Mouse (Mus musculus) CH12.LX (cell line): ENCODE data around the gene Aqp11. TPM values are rescaled to one million over a fixed set of nuclear protein-coding genes. Genes with fewer than 3 reads are reported as not detected.

Experiments
- DNase-seq: peaks from one replicate; pipeline ENCODE4 v3.0.0-alpha.2; 2013; ENCODE audit errors: extremely low read depth
- H3K27ac ChIP-seq: 2 replicates; pipeline ENCODE4 v1.5.1; 2012; ENCODE audit warnings: low read depth, mild to moderate bottlenecking, control low read depth, moderate library complexity; ENCODE audit not compliant: insufficient read depth
- H3K27me3 ChIP-seq: replicated peaks from 2 replicates; pipeline ENCODE3; 2012; ENCODE audit warnings: inconsistent platforms
- H3K36me3 ChIP-seq, 2 experiments: replicated peaks in 1 of 2; 2 replicates each; pipeline versions ENCODE3 to v1.6.1; 2012; ENCODE audit warnings: inconsistent platforms in 1 of 2, low read length in 1 of 2, mild to moderate bottlenecking in 1 of 2, mixed read lengths in 1 of 2, moderate library complexity in 1 of 2; ENCODE audit not compliant: control insufficient read depth in 1 of 2, insufficient read depth in 1 of 2
- H3K4me1 ChIP-seq, 2 experiments: 2 replicates each; pipeline ENCODE4 v1.6.1; 2012; ENCODE audit warnings: inconsistent platforms in 1 of 2, moderate library complexity in 1 of 2; ENCODE audit not compliant: insufficient read depth in 2 of 2, control insufficient read depth in 1 of 2
- H3K4me2 ChIP-seq: 2 replicates; pipeline ENCODE4 v1.6.1; 2012; ENCODE audit warnings: low read depth, mild to moderate bottlenecking, control low read depth; ENCODE audit not compliant: poor library complexity, insufficient read depth, severe bottlenecking
- H3K4me3 ChIP-seq, 3 experiments: fragments of 150-350 bp in 1 of 3; sonication (generic) in 1 of 3; replicated peaks in 1 of 3; 2 replicates each; pipeline versions ENCODE3 to v1.5.1; 2011 to 2012; ENCODE audit warnings: low read depth in 2 of 3, low read length in 2 of 3, mild to moderate bottlenecking in 2 of 3, moderate library complexity in 2 of 3, control low read depth in 1 of 3, improper control_type of control experiment in 1 of 3, inconsistent platforms in 1 of 3, mixed read lengths in 1 of 3; ENCODE audit not compliant: poor library complexity in 1 of 3
- H3K79me2 ChIP-seq: replicated peaks from 2 replicates; pipeline ENCODE4 v1.6.1; 2012; ENCODE audit warnings: mild to moderate bottlenecking, moderate library complexity; ENCODE audit not compliant: control insufficient read depth, poor library complexity, insufficient read depth, severe bottlenecking; ENCODE audit errors: extremely low read depth
- H3K9ac ChIP-seq: 2 replicates; pipeline ENCODE4 v1.6.1; 2012; ENCODE audit warnings: low read depth, mild to moderate bottlenecking, control low read depth, moderate library complexity; ENCODE audit not compliant: insufficient read depth
- H3K9me3 ChIP-seq: replicated peaks from 2 replicates; pipeline ENCODE3; 2012; ENCODE audit warnings: low read length, inconsistent platforms, mixed read lengths
- BHLHE40 ChIP-seq: IDR thresholded peaks from 2 replicates; pipeline ENCODE4 v1.6.1; 2011; ENCODE audit warnings: mild to moderate bottlenecking, low read depth, low read length, improper control_type of control experiment
- CHD2 ChIP-seq: IDR thresholded peaks from 2 replicates; pipeline ENCODE4 v1.6.1; 2011; ENCODE audit warnings: low read length, improper control_type of control experiment
- CTCF ChIP-seq, 2 experiments: IDR thresholded peaks in 1 of 2; conservative IDR thresholded peaks in 1 of 2; 2 replicates each; pipeline ENCODE4 v1.5.1; 2011 to 2012; ENCODE audit warnings: low read depth in 2 of 2, low read length in 2 of 2, improper control_type of control experiment in 1 of 2, inconsistent platforms in 1 of 2, mild to moderate bottlenecking in 1 of 2, moderate library complexity in 1 of 2
- E2F4 ChIP-seq: IDR thresholded peaks from 2 replicates; pipeline ENCODE4 v1.6.1; 2011; ENCODE audit warnings: low read depth, low read length, improper control_type of control experiment; ENCODE audit not compliant: insufficient replicate concordance
- ELF1 ChIP-seq: IDR thresholded peaks from 2 replicates; pipeline ENCODE4 v1.6.1; 2014; ENCODE audit warnings: low read depth, mild to moderate bottlenecking, inconsistent platforms, low read length, improper control_type of control experiment
- GABPA ChIP-seq: IDR thresholded peaks from 2 replicates; pipeline ENCODE4 v1.6.1; 2012; ENCODE audit warnings: low read depth, low read length, improper control_type of control experiment, inconsistent platforms; ENCODE audit not compliant: insufficient replicate concordance
- JUND ChIP-seq: conservative IDR thresholded peaks from 2 replicates; pipeline ENCODE4 v1.6.1; 2011; ENCODE audit warnings: low read depth, low read length, improper control_type of control experiment
- MEF2A ChIP-seq: IDR thresholded peaks from 2 replicates; pipeline ENCODE4 v1.6.1; 2014; ENCODE audit warnings: low read depth, mild to moderate bottlenecking, inconsistent platforms, low read length, improper control_type of control experiment, borderline replicate concordance
- MXI1 ChIP-seq: IDR thresholded peaks from 2 replicates; pipeline ENCODE4 v1.6.1; 2011; ENCODE audit warnings: mild to moderate bottlenecking, low read depth, low read length, improper control_type of control experiment
- NELFE ChIP-seq: IDR thresholded peaks from 2 replicates; pipeline ENCODE4 v1.6.1; 2011; ENCODE audit warnings: low read depth, low read length, improper control_type of control experiment
- POLR2A ChIP-seq: IDR thresholded peaks from 2 replicates; pipeline ENCODE4 v1.6.1; 2011; ENCODE audit warnings: low read depth, mild to moderate bottlenecking, improper control_type of control experiment, low read length
- POLR2AphosphoS2 ChIP-seq: IDR thresholded peaks from 2 replicates; pipeline ENCODE4 v1.6.1; 2011; ENCODE audit warnings: low read depth, low read length, improper control_type of control experiment
- RAD21 ChIP-seq: IDR thresholded peaks from 2 replicates; pipeline ENCODE4 v1.6.1; 2011; ENCODE audit warnings: low read depth, mild to moderate bottlenecking, low read length, improper control_type of control experiment, moderate library complexity
- SMC3 ChIP-seq: IDR thresholded peaks from 2 replicates; pipeline ENCODE4 v1.6.1; 2011; ENCODE audit warnings: low read depth, low read length, improper control_type of control experiment
- TBP ChIP-seq: conservative IDR thresholded peaks from 2 replicates; pipeline ENCODE4 v1.6.1; 2011; ENCODE audit warnings: low read depth, low read length, improper control_type of control experiment
- TCF12 ChIP-seq: IDR thresholded peaks from 2 replicates; pipeline ENCODE4 v1.6.1; 2014; ENCODE audit warnings: low read depth, mild to moderate bottlenecking, inconsistent platforms, low read length, improper control_type of control experiment
- UBTF ChIP-seq: IDR thresholded peaks from 2 replicates; pipeline ENCODE4 v1.6.1; 2012; ENCODE audit warnings: low read depth, mild to moderate bottlenecking, inconsistent platforms, low read length, improper control_type of control experiment, moderate library complexity
- USF1 ChIP-seq: IDR thresholded peaks from 2 replicates; pipeline ENCODE4 v1.6.1; 2014; ENCODE audit warnings: low read depth, mild to moderate bottlenecking, inconsistent platforms, low read length, improper control_type of control experiment
- USF2 ChIP-seq: conservative IDR thresholded peaks from 2 replicates; pipeline ENCODE4 v1.6.1; 2011; ENCODE audit warnings: low read depth, low read length, improper control_type of control experiment
- ZMIZ1 ChIP-seq: IDR thresholded peaks from 2 replicates; pipeline ENCODE4 v1.6.1; 2012; ENCODE audit warnings: low read depth, mild to moderate bottlenecking, inconsistent platforms, low read length, improper control_type of control experiment
- dilution Hi-C: fragments of 300-500 bp; cut with MboI; formaldehyde crosslinking; loops from 2 replicates; pipeline ENCODE4 v1.14.3; 2020; ENCODE audit warnings: low sequenced_read_pairs; ENCODE audit not compliant: extremely low pct_unique_long_range_greater_than_20kb, extremely low pct_ligation_motif_present
- in situ Hi-C: fragments of 300-500 bp; cut with MboI; formaldehyde crosslinking; loops from 3 replicates; pipeline ENCODE4 v1.14.3; 2019; ENCODE audit warnings: low sequenced_read_pairs, low pct_ligation_motif_present, low pct_unique_long_range_greater_than_20kb, mixed read lengths
- polyA plus RNA-seq: library from polyadenylated mRNA; unstranded; fragments of >175 nt; gene quantifications from 2 replicates; pipeline ENCODE4 v1.2.1, GENCODE M21; 2012; ENCODE audit warnings: low read depth; ENCODE audit not compliant: insufficient read length
- total RNA-seq, 2 experiments: library from RNA; depleted of rRNA; stranded (reverse); fragments of 300-350 nt in 1 of 2; fragments of >200 nt in 1 of 2; gene quantifications; 2 replicates each; pipeline ENCODE4 v1.2.3; 2012 to 2014

Aqp11 gene
- total and polyA plus RNA-seq, 3 experiments: 0.46 to 1.0 (median 0.89) TPM

GRCm38 (mm10) chr7:97687831-97688230 lies 50.3 kb downstream of the Aqp11 start:
- Histone ChIP-seq H3K4me2 (no peak overlapping the region), H3K9ac (no peak overlapping the region), H3K27me3 (no peaks in the 10 kb centered on the region), H3K27ac (no peak overlapping the region), H3K4me1 (no peaks in the 10 kb centered on the region), H3K36me3 (peaks cover 29 to 70% of the 10 kb centered on the region in 2 experiments), H3K79me2 (no peaks in the 10 kb centered on the region; the same call in 1 of the 2 replicates), H3K9me3 (no peaks in the 10 kb centered on the region), H3K4me3 (no peak overlapping the region)
- dilution Hi-C loops: no loop called here
- in situ Hi-C loops: loop anchor here (25.0 kb wide), 1 partner anchor 251 kb away; no protein-coding TSS in a partner anchor
- no peak for DNase-seq
- no peak for TF ChIP-seq TBP
- TF ChIP-seq TCF12: no peak
- TF ChIP-seq USF2: no peak
- TF ChIP-seq MXI1: no peak
- no peak for TF ChIP-seq E2F4
- no peak for TF ChIP-seq JUND
- no peak for TF ChIP-seq BHLHE40
- no peak for TF ChIP-seq SMC3
- no peak for TF ChIP-seq GABPA
- TF ChIP-seq ELF1: no peak
- TF ChIP-seq CHD2: no peak
- no peak for TF ChIP-seq USF1
- no peak for TF ChIP-seq UBTF
- no peak for TF ChIP-seq POLR2AphosphoS2
- no peak for TF ChIP-seq POLR2A
- TF ChIP-seq NELFE: no peak
- TF ChIP-seq ZMIZ1: no peak

GRCm38 (mm10) chr7:97679239-97679638 lies 58.9 kb downstream of the Aqp11 start:
- Histone ChIP-seq H3K4me2 (no peak overlapping the region), H3K9ac (no peak overlapping the region), H3K4me1 (no peaks in the 10 kb centered on the region), H3K27ac (no peak overlapping the region), H3K36me3 (peaks cover 33 to 76% of the 10 kb centered on the region in 2 experiments), H3K4me3 (no peak overlapping the region), H3K79me2 (no peaks in the 10 kb centered on the region), H3K9me3 (no peaks in the 10 kb centered on the region), H3K27me3 (no peaks in the 10 kb centered on the region)
- dilution Hi-C loops (no loop called here), in situ Hi-C loops (loop anchor here (25.0 kb wide), 1 partner anchor 242 kb away; no protein-coding TSS in a partner anchor)
- TF ChIP-seq RAD21: peak; percentile 35
- peak in 1 of 2 experiments; percentile 59; a peak in 2 of 4 replicates for TF ChIP-seq CTCF (conservative IDR thresholded peaks at IDR 0.05 in 1 of 2, IDR thresholded peaks at IDR 0.05 in 1 of 2; ENCODE audit: low read depth in 2 of 2, low read length in 2 of 2)
- peak; percentile 21 for TF ChIP-seq SMC3
- no peak for TF ChIP-seq MEF2A
- DNase-seq: peak; percentile 24

Other genes starting within 250 kb of the Aqp11 start
- 11.8 and 11.9 TPM in 2 replicates for gene Aamdc, start 158.8 kb downstream of the Aqp11 start, total RNA-seq (2012; rRNA removed)
- 11.0 and 13.2 TPM in 2 replicates for gene Aamdc, start 158.8 kb downstream of the Aqp11 start, total RNA-seq (2014; rRNA removed)
- gene Aamdc, start 158.8 kb downstream of the Aqp11 start, polyA plus RNA-seq: 11.6 and 12.2 TPM in 2 replicates
- 11.9 and 12.3 TPM in 2 replicates for gene Rsf1, start 158.4 kb downstream of the Aqp11 start, total RNA-seq (2012; rRNA removed)
- 5.3 and 5.9 TPM in 2 replicates for gene Rsf1, start 158.4 kb downstream of the Aqp11 start, total RNA-seq (2014; rRNA removed)
- gene Rsf1, start 158.4 kb downstream of the Aqp11 start, polyA plus RNA-seq: 21.8 and 24.9 TPM in 2 replicates
- gene Clns1a, start 41.7 kb downstream of the Aqp11 start, total RNA-seq (2012; rRNA removed): 140 and 172 TPM in 2 replicates
- gene Clns1a, start 41.7 kb downstream of the Aqp11 start, total RNA-seq (2014; rRNA removed): 305 and 306 TPM in 2 replicates
- gene Clns1a, start 41.7 kb downstream of the Aqp11 start, polyA plus RNA-seq: 240 and 284 TPM in 2 replicates
- 0.92 and 0.93 TPM in 2 replicates for gene Pak1, start 50.3 kb upstream of the Aqp11 start, total RNA-seq (2012; rRNA removed)
- 4.1 and 4.2 TPM in 2 replicates for gene Pak1, start 50.3 kb upstream of the Aqp11 start, total RNA-seq (2014; rRNA removed)
- gene Pak1, start 50.3 kb upstream of the Aqp11 start, polyA plus RNA-seq: 5.4 TPM in 2 replicates
- gene Gdpd4, start 181.7 kb upstream of the Aqp11 start, total RNA-seq (2012; rRNA removed): not detected in 2 replicates
- not detected in 2 replicates for gene Gdpd4, start 181.7 kb upstream of the Aqp11 start, total RNA-seq (2014; rRNA removed)
- not detected in 2 replicates for gene Gdpd4, start 181.7 kb upstream of the Aqp11 start, polyA plus RNA-seq